Mouse (Mus musculus): ENCODE results near the gene Rln1. TPM values are rescaled to one million over a fixed set of nuclear protein-coding genes. Genes with fewer than 3 reads are reported as not detected.

The Rln1 gene
- polyA plus RNA-seq, 1 experiment from 2014 or later = 4.6 TPM

DNA sequence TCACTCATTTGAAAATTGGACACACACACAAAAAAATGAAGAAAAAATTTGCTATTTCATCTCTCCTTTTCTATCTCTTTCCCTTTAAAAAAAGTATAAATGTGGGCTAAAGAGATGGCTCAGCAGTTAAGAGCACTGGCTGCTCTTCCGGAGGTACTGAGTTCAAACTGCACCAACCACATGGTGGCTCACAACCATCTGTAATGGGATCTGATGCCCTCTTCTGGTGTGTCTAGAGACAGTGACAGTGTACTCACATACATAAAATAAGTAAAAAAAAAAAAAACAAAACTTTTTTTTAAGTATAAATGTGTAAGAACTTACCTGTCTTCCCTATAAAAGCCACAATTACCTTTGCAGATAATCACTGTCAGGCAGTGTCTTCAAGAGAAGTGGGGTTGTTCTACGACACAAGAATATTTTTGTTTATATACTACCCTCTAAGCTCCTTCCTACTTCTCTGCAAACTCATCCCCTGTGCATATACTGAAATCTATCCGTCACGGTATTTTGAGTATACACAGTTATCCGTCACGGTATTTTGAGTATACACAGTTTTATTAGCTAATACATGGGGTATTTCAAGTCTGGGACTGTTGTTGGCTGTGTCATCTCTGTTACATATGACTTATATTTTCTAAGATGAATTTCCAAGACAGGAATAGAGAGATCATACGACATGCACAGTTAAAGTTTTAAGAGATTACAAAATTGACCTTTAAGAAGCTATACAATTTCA lies 36.2 kb upstream of the Rln1 start:
- no peak for ATAC-seq
- Histone ChIP-seq H3K9me3 (ENCODE audit: control insufficient read depth, low read length) (no peaks in the 10 kb centered on the region), H3K36me3 (ENCODE audit: control insufficient read depth, insufficient read depth, low read length) (no peaks in the 10 kb centered on the region), H3K4me1 (ENCODE audit: control insufficient read depth, insufficient read depth, low read depth, low read length) (peaks cover 4% of the 10 kb centered on the region), H3K27ac (ENCODE audit: low read depth, low read length) (no peak overlapping the region), H3K27me3 (replicated peaks; ENCODE audit: control insufficient read depth, insufficient read depth, low read length) (no peaks in the 10 kb centered on the region), H3K4me3 (ENCODE audit: low read length) (no peak overlapping the region), H3K4me2 (ENCODE audit: low read length) (no peak overlapping the region), H3K9ac (ENCODE audit: low read depth, low read length) (no peak overlapping the region)
- 92% methylated on average over 7 of the region's 7 CpGs for WGBS

GRCm38 (mm10) chr19:29370112-29370511 lies 35.6 kb upstream of the Rln1 start:
- Histone ChIP-seq H3K4me2 (ENCODE audit: low read length) (no peak overlapping the region), H3K36me3 (ENCODE audit: control insufficient read depth, insufficient read depth, low read length) (no peaks in the 10 kb centered on the region), H3K27ac (ENCODE audit: low read depth, low read length) (no peak overlapping the region), H3K4me1 (ENCODE audit: control insufficient read depth, insufficient read depth, low read depth, low read length) (peaks cover 4% of the 10 kb centered on the region), H3K4me3 (ENCODE audit: low read length) (no peak overlapping the region), H3K27me3 (replicated peaks; ENCODE audit: control insufficient read depth, insufficient read depth, low read length) (no peaks in the 10 kb centered on the region), H3K9me3 (ENCODE audit: control insufficient read depth, low read length) (no peaks in the 10 kb centered on the region), H3K9ac (ENCODE audit: low read depth, low read length) (no peak overlapping the region)
- no peak for ATAC-seq
- 78% methylated on average over 12 of the region's 12 CpGs for WGBS

DNA sequence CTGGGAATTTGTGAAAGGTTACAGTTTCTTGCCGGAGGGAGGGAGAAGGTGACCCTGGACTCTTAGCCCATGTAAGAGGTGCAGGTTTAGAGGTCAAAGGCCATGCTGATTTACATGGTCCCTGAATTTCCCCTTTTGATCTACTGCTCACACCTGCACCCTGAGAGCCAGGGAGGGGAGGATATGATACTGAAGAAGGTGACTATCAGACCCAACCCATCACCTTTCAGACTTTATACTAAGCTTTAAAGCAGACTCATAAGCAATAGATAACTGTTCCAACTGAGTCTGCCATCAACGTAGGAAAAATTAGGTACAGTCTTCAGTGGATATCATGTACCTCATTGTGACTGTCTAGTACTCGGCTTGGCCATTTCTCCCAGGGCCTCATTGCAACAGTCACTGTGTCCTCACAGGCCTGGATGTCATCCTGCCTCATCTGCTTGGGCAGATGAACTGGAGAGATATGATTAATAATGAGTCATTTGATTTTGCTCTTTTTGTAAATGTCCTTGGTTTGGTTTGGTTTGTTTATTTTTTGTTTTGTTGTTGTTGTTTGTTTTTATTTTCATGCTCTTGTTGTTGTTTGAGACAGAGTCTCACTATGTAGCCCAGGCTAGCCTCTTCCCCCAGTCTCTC lies 34.3 kb upstream of the Rln1 start:
- peaks cover 4% of the 10 kb centered on the region for H3K4me1 ChIP-seq (ENCODE audit: control insufficient read depth, insufficient read depth, low read depth, low read length)
- H3K9ac ChIP-seq (ENCODE audit: low read depth, low read length) = no peak overlapping the region
- H3K9me3 ChIP-seq (ENCODE audit: control insufficient read depth, low read length) = no peaks in the 10 kb centered on the region
- ATAC-seq = no peak
- no peak overlapping the region for H3K4me3 ChIP-seq (ENCODE audit: low read length)
- no peaks in the 10 kb centered on the region for H3K36me3 ChIP-seq (ENCODE audit: control insufficient read depth, insufficient read depth, low read length)
- no peak overlapping the region for H3K27ac ChIP-seq (ENCODE audit: low read depth, low read length)
- no peaks in the 10 kb centered on the region for H3K27me3 ChIP-seq (replicated peaks; ENCODE audit: control insufficient read depth, insufficient read depth, low read length)
- no peak overlapping the region for H3K4me2 ChIP-seq (ENCODE audit: low read length)
- 85% methylated on average over 3 of the region's 3 CpGs for WGBS

GRCm38 (mm10) chr19:29368041-29368440 lies 33.6 kb upstream of the Rln1 start:
- ATAC-seq = no peak
- peaks cover 4% of the 10 kb centered on the region for H3K4me1 ChIP-seq (ENCODE audit: control insufficient read depth, insufficient read depth, low read depth, low read length)
- 93% methylated on average over 2 of the region's 2 CpGs for WGBS
- H3K4me2 ChIP-seq (ENCODE audit: low read length) = no peak overlapping the region; the same call in 1 of the 2 replicates
- no peak overlapping the region for H3K27ac ChIP-seq (ENCODE audit: low read depth, low read length)
- no peaks in the 10 kb centered on the region for H3K9me3 ChIP-seq (ENCODE audit: control insufficient read depth, low read length)
- no peak overlapping the region for H3K9ac ChIP-seq (ENCODE audit: low read depth, low read length)
- no peaks in the 10 kb centered on the region for H3K27me3 ChIP-seq (replicated peaks; ENCODE audit: control insufficient read depth, insufficient read depth, low read length)
- H3K4me3 ChIP-seq (ENCODE audit: low read length) = no peak overlapping the region
- H3K36me3 ChIP-seq (ENCODE audit: control insufficient read depth, insufficient read depth, low read length) = no peaks in the 10 kb centered on the region

GRCm38 (mm10) chr19:29366969-29367622 lies 32.6 kb upstream of the Rln1 start, which contains the start of the genes Plgrkt and Cd274:
Gene Plgrkt (minus strand): TSS chr19:29367390.
Gene Cd274 (plus strand): TSS chr19:29367455.
- H3K4me1 ChIP-seq (ENCODE audit: control insufficient read depth, insufficient read depth, low read depth, low read length) = peaks cover 11% of the 10 kb centered on the region
- peak within 1 kb of the TSS; percentile 64 for H3K9ac ChIP-seq (ENCODE audit: low read depth, low read length)
- H3K36me3 ChIP-seq (ENCODE audit: control insufficient read depth, insufficient read depth, low read length) = no peaks in the 10 kb centered on the region
- 5% methylated on average over 26 of the region's 26 CpGs for WGBS
- peak within 1 kb of the TSS; percentile 97 for H3K4me2 ChIP-seq (ENCODE audit: low read length)
- no peaks in the 10 kb centered on the region for H3K27me3 ChIP-seq (replicated peaks; ENCODE audit: control insufficient read depth, insufficient read depth, low read length)
- no peaks in the 10 kb centered on the region for H3K9me3 ChIP-seq (ENCODE audit: control insufficient read depth, low read length)
- no peak within 1 kb of the TSS for H3K27ac ChIP-seq (ENCODE audit: low read depth, low read length)
- peak within 1 kb of the TSS; percentile 53 for H3K4me3 ChIP-seq (ENCODE audit: low read length)
- 0 out of 2 replicates have a peak, but pooled peaks have one; percentile 56 for ATAC-seq

- WGBS = 60% methylated on average over 20 of the region's 20 CpGs
- peak overlapping the region; percentile 64; the same call in 1 of the 2 replicates for H3K9ac ChIP-seq (ENCODE audit: low read depth, low read length)
- no peak for ATAC-seq
Measured at GRCm38 (mm10) chr19:29366226-29366968, 31.9 kb upstream of the Rln1 start.

DNA sequence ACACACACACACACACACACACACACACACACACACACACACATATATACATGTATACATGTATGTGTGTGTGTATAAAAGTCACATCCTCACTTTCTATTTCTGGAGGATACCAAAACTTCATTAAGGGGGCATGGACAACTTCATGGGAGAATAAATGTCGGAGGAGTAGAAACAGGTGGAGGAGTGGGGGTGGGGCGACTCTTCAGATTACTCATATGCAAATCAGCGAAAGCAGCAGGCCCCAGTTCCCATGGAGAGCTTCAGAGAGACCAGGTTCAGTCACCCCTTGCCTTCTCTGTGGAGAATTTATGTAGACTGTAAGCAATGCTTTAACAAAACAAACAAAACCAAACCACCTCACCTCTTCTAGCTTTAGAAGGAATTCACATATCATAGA lies 30.6 kb upstream of the Rln1 start:
- Histone ChIP-seq H3K4me2 (ENCODE audit: low read length) (no peak overlapping the region), H3K9ac (ENCODE audit: low read depth, low read length) (no peak overlapping the region), H3K4me1 (ENCODE audit: control insufficient read depth, insufficient read depth, low read depth, low read length) (peaks cover 19% of the 10 kb centered on the region), H3K4me3 (ENCODE audit: low read length) (no peak overlapping the region), H3K27ac (ENCODE audit: low read depth, low read length) (no peak overlapping the region), H3K27me3 (replicated peaks; ENCODE audit: control insufficient read depth, insufficient read depth, low read length) (no peaks in the 10 kb centered on the region), H3K9me3 (ENCODE audit: control insufficient read depth, low read length) (no peaks in the 10 kb centered on the region), H3K36me3 (ENCODE audit: control insufficient read depth, insufficient read depth, low read length) (no peaks in the 10 kb centered on the region)
- WGBS = 20% methylated on average over 3 of the region's 3 CpGs
- no peak for ATAC-seq

More at GRCm38 (mm10) chr19:29366226-29366968, 31.9 kb upstream of the Rln1 start:
- H3K4me3 ChIP-seq (ENCODE audit: low read length) = peak overlapping the region; percentile 53
- peak overlapping the region; percentile 97 for H3K4me2 ChIP-seq (ENCODE audit: low read length)
- no peaks in the 10 kb centered on the region for H3K36me3 ChIP-seq (ENCODE audit: control insufficient read depth, insufficient read depth, low read length)
- H3K27ac ChIP-seq (ENCODE audit: low read depth, low read length) = no peak overlapping the region
- no peaks in the 10 kb centered on the region for H3K9me3 ChIP-seq (ENCODE audit: control insufficient read depth, low read length)
- H3K4me1 ChIP-seq (ENCODE audit: control insufficient read depth, insufficient read depth, low read depth, low read length) = peaks cover 11% of the 10 kb centered on the region
- no peaks in the 10 kb centered on the region for H3K27me3 ChIP-seq (replicated peaks; ENCODE audit: control insufficient read depth, insufficient read depth, low read length)

DNA sequence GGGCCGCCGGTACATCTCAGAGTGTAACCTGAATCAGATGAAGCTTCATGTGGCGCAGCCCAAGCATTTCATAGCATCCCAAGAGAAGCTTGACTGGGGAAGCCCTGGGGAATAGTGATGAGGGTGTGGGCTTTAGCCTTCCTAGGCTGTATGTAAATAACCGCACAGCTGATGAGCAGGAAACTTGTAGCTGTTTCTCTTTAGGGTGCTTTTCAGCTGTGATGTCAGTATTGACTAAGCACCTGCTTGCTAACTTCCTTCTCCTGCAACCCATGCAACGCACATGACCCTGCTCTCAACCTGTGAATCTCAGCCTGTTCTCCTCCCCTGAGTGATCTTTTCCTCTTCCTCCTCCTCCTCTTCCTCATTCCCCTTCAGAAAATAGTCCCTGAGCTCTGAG lies 29.6 kb upstream of the Rln1 start:
- H3K9me3 ChIP-seq (ENCODE audit: control insufficient read depth, low read length) = no peaks in the 10 kb centered on the region
- H3K27ac ChIP-seq (ENCODE audit: low read depth, low read length) = no peak overlapping the region
- peaks cover 19% of the 10 kb centered on the region for H3K4me1 ChIP-seq (ENCODE audit: control insufficient read depth, insufficient read depth, low read depth, low read length)
- no peak overlapping the region for H3K9ac ChIP-seq (ENCODE audit: low read depth, low read length)
- no peaks in the 10 kb centered on the region for H3K36me3 ChIP-seq (ENCODE audit: control insufficient read depth, insufficient read depth, low read length)
- no peaks in the 10 kb centered on the region for H3K27me3 ChIP-seq (replicated peaks; ENCODE audit: control insufficient read depth, insufficient read depth, low read length)
- WGBS = 87% methylated on average over 5 of the region's 5 CpGs
- no peak for ATAC-seq
- H3K4me2 ChIP-seq (ENCODE audit: low read length) = no peak overlapping the region
- H3K4me3 ChIP-seq (ENCODE audit: low read length) = no peak overlapping the region

Data from hindbrain, embryonic 16.5 days (tissue).